Mouse (Mus musculus) embryonic facial prominence, embryonic 14.5 days (tissue): ENCODE results near the gene Prrc2a. TPM values are rescaled to one million over a fixed set of nuclear protein-coding genes. Genes with fewer than 3 reads are reported as not detected.

ENCODE experiments used
- ATAC-seq: fragments of 200-750 bp; cut with Nextera tagmentation; 2 replicates; pipeline ENCODE4 v1.8.0; 2017; ENCODE audit warnings: low read depth, moderate number of reproducible peaks, moderate TSS enrichment
- DNase-seq: peaks from one replicate; pipeline ENCODE4 v3.0.0-alpha.2; 2015; ENCODE audit warnings: low spot score
- H3K27ac ChIP-seq: fragments of 300-500 bp; sonication (generic); replicated peaks from 2 replicates; pipeline ENCODE4 v1.5.1; 2014; ENCODE audit warnings: low read depth, mild to moderate bottlenecking, low read length, moderate library complexity
- H3K27me3 ChIP-seq: fragments of 300-500 bp; sonication (generic); replicated peaks from 2 replicates; pipeline ENCODE4 v1.6.1; 2014; ENCODE audit warnings: low read length; ENCODE audit not compliant: control insufficient read depth, insufficient read depth
- H3K36me3 ChIP-seq: fragments of 300-500 bp; sonication (generic); 2 replicates; pipeline ENCODE4 v1.6.1; 2014; ENCODE audit warnings: low read length, mixed read lengths; ENCODE audit not compliant: control insufficient read depth, insufficient read depth
- H3K4me1 ChIP-seq: fragments of 300-500 bp; sonication (generic); 2 replicates; pipeline ENCODE4 v1.6.1; 2014; ENCODE audit warnings: antibody characterized with exemption, low read length; ENCODE audit not compliant: control insufficient read depth, insufficient read depth
- H3K4me2 ChIP-seq: fragments of 300-500 bp; sonication (generic); 2 replicates; pipeline ENCODE4 v1.6.1; 2014; ENCODE audit warnings: low read depth, mild to moderate bottlenecking, low read length, moderate library complexity, mixed read lengths
- H3K4me3 ChIP-seq: fragments of 300-500 bp; sonication (generic); 2 replicates; pipeline ENCODE4 v1.5.1; 2014; ENCODE audit warnings: low read depth, mild to moderate bottlenecking, low read length
- H3K9ac ChIP-seq: fragments of 300-500 bp; sonication (generic); 2 replicates; pipeline ENCODE4 v1.6.1; 2014; ENCODE audit warnings: low read depth, mild to moderate bottlenecking, low read length, moderate library complexity, mixed read lengths
- H3K9me3 ChIP-seq: fragments of 300-500 bp; sonication (generic); 2 replicates; pipeline ENCODE4 v1.6.1; 2016; ENCODE audit warnings: low read length; ENCODE audit not compliant: control insufficient read depth
- WGBS: fragments of 180-500 bp; shearing (Covaris S2); extraction: QIAGEN DNeasy Blood & Tissue Kit; methylation state at CpG from one replicate; pipeline ENCODE4 v1.1.7; 2014; 5-methylcytosine and 5-hydroxymethylcytosine counted together
- polyA plus RNA-seq: library from polyadenylated mRNA; unstranded; fragments of >200 nt; fragmentation: Nextera tagmentation; extraction: Ambion mirVana; gene quantifications from 2 replicates; pipeline ENCODE4 v1.2.1, GENCODE M21; 2014

Gene Prrc2a
- polyA plus RNA-seq, 1 experiment from 2014 or later = 151 TPM

DNA sequence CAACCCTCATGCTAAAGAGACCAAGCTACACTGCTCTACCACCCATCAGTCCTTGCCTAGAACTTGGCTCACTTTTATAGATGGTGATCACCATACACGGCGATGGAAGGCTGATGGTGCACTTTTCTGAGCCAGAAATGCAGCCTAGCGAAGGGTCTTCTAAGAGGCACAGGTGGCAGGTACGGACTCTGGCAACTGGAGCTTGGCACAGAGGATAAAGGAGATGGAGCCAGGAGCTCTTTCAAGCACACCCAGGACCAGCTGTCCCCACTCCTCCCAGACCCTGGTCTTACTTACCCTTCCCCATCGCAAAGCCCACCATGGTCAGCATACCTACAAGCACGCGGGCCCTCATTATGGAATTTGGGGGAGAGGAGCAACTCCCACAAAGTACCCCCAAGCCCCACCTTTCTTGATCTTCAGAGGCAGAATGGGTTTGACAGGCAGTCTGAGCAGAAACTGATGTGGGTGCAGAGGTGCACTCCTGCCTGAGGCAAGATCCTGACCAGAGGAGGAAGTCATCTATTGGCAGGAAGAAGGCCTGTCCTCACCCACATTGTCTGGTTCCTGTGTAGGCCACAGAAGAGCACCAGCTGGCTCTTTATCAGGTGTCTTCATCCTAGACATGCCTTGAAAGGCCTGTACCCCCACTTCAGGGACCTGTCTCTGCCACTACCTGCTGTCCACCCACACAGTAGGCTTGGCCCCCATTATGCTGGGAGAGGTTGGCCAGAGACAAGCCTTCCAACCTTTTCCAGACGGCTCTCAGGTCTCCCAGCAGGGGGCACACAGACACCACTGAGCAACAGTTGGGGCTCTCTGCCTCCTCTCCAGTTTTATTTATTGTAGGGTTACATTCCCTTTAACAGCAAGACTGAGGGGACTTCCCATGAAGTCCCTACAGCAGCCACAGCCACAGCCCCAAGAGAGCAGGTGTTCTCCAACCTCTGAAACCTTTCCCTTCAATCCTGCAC, 49.4 kb downstream of the Prrc2a start, which contains the start of gene Ly6g5b:
TSS of gene Ly6g5b (minus strand) at position 383 of the 974 bp plus-strand sequence.
- Histone ChIP-seq H3K4me2 (no peak within 1 kb of the TSS), H3K9me3 (no peaks in the 10 kb centered on the region), H3K27me3 (no peaks in the 10 kb centered on the region), H3K4me1 (peaks cover 5% of the 10 kb centered on the region), H3K27ac (no peak within 1 kb of the TSS), H3K9ac (no peak within 1 kb of the TSS), H3K36me3 (peaks cover 55% of the 10 kb centered on the region), H3K4me3 (no peak within 1 kb of the TSS)
- WGBS = 84% methylated on average over 8 of the region's 8 CpGs
- ATAC-seq = no peak
- DNase-seq = no peak

DNA sequence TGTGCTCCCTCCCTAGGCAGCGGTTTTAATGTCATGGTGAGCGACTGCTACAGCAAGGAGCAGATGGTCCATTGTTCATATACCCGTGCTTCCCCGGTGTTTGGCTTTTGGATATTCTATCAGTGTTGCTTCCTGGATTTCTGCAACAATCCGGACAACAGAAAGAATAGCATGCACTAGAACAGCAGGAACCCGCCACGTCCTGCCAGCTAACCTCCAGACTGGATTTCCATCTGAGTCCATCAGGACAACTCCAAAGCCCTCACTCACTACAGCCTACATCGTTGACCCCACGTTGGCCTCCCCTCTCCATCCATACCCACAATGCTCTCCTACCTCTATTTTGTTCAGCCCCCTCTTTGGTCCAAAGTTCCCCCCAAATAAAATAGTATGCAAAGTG, 52.9 kb downstream of the Prrc2a start:
- 75% methylated on average over 9 of the region's 9 CpGs for WGBS
- Histone ChIP-seq H3K9me3 (no peaks in the 10 kb centered on the region), H3K27me3 (no peaks in the 10 kb centered on the region), H3K4me2 (no peak overlapping the region), H3K4me3 (no peak overlapping the region), H3K9ac (no peak overlapping the region), H3K36me3 (peaks cover 26% of the 10 kb centered on the region), H3K27ac (no peak overlapping the region), H3K4me1 (no peaks in the 10 kb centered on the region)
- DNase-seq (no peak), ATAC-seq (no peak)

DNA sequence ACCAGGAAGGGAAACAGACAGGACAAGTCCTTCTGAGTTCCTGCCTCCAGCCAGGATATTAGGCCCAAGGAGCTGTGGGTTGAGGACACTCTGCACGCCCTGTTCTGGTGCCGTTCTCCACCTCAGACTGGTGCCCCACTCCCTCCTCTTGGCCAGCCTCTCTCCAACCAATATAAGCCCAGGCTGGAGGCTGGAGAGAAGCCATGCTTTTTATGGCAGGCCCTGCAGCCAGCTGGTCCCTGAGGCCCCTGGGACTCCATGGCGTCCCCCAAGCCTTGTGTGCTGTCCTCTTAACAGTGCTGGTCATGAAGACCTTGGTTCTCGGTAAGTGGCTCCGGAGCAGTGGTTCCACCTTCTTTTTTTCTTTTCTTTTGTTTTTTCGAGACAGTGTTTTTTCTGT, 56.6 kb downstream of the Prrc2a start, which contains the start of gene Ly6g5c:
TSS of gene Ly6g5c (plus strand) at position 183 of the 400 bp plus-strand sequence.
- Histone ChIP-seq H3K4me2 (no peak within 1 kb of the TSS), H3K27ac (no peak within 1 kb of the TSS), H3K36me3 (peaks cover 13% of the 10 kb centered on the region), H3K27me3 (no peaks in the 10 kb centered on the region), H3K4me3 (no peak within 1 kb of the TSS), H3K4me1 (no peaks in the 10 kb centered on the region), H3K9ac (no peak within 1 kb of the TSS), H3K9me3 (no peaks in the 10 kb centered on the region)
- 85% methylated on average over 6 of the region's 6 CpGs for WGBS
- ATAC-seq (no peak), DNase-seq (no peak)

DNA sequence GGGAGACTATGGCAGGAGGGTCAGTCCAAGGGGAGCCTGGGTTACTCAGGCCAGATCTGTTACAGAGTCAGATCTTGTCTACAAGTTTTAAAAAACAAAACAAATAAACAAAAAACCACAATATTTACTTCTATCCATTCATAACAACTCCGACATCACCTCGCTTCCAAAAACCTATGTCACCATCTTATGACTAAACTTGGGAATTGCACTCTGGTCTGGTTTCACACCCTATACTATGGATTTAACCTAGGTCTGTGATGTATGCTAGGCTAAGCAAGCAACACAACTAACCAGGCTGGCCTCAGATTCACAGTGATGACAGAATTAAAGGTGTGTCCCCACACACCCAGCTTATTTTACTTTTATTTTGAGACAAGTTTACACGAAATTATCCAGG, 58.2 kb downstream of the Prrc2a start:
- 0 out of 2 replicates have a peak overlapping the region, but pooled peaks have one; percentile 27 for H3K4me2 ChIP-seq
- no peak overlapping the region for H3K9ac ChIP-seq
- no peak overlapping the region for H3K27ac ChIP-seq
- no peaks in the 10 kb centered on the region for H3K9me3 ChIP-seq
- no peaks in the 10 kb centered on the region for H3K27me3 ChIP-seq
- ATAC-seq (no peak), DNase-seq (no peak)
- 0 out of 2 replicates have a peak overlapping the region, but pooled peaks have one; percentile 1 for H3K4me3 ChIP-seq
- no peaks in the 10 kb centered on the region for H3K4me1 ChIP-seq
- H3K36me3 ChIP-seq = peaks cover 29% of the 10 kb centered on the region
- WGBS = 57% methylated on average over 3 of the region's 3 CpGs

DNA sequence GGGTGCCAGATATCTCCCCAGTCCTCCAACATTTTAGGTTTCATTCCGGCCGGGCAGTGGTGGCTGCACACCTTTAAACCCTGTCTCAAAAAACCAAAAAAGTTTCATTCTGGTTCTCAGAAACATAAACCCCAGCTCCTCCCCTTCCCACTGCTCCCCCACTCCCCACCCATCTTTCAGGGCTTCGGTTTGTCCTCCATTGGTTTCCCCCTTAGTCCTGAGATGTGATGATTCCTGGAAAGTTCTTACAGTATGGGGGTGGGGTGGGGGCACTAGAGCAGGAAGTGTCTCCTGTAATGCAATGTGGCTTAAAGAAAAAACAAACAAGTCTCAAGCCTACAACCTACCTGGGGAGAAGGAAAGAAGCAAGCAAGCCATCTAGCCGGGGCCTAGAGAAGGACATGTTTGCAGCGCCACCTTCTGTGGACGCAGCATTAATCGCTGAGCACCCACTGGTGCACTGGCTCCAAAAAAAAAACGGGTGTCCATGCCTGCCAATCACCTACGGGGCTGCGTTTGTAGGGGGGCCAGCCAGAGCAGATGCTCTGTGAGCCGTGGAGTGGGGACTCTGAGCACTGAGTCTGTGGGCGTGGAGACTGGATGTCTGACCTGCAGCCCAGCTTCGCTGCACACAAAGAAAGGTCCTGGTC, 58.8 kb downstream of the Prrc2a start:
- H3K27me3 ChIP-seq = no peaks in the 10 kb centered on the region
- H3K9ac ChIP-seq = 0 out of 2 replicates have a peak overlapping the region, but pooled peaks have one; percentile 40
- WGBS = 22% methylated on average over 13 of the region's 13 CpGs
- ATAC-seq (0 out of 2 replicates have a peak, but pooled peaks have one; percentile 24), DNase-seq (peak; percentile 57)
- no peaks in the 10 kb centered on the region for H3K9me3 ChIP-seq
- H3K36me3 ChIP-seq = peaks cover 35% of the 10 kb centered on the region
- peak overlapping the region; percentile 27 for H3K4me2 ChIP-seq
- H3K27ac ChIP-seq = no peak overlapping the region
- 0 out of 2 replicates have a peak overlapping the region, but pooled peaks have one; percentile 1 for H3K4me3 ChIP-seq
- no peaks in the 10 kb centered on the region for H3K4me1 ChIP-seq

DNA sequence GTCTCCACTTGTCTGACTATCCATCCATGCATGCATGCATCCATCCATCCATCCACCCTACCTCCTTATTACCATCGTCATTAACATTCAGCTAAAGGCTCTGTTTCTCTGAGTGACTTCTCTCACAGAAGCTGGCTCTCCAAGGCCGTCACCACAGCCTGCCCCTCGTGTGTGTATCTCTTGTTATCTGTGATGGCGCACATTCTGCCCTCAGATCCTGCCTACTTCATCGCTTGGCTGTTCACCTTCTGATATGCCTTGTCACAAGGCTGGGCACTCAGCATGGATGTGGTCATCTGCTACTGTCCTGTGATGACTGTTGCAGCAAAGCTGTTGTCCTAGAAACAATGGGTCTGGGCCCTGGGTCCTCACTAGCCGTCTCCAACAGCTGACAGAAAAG, 59.9 kb downstream of the Prrc2a start:
- DNase-seq (no peak), ATAC-seq (no peak)
- Histone ChIP-seq H3K4me1 (no peaks in the 10 kb centered on the region), H3K27me3 (no peaks in the 10 kb centered on the region), H3K9me3 (no peaks in the 10 kb centered on the region), H3K4me3 (no peak overlapping the region), H3K4me2 (no peak overlapping the region), H3K27ac (no peak overlapping the region), H3K9ac (no peak overlapping the region), H3K36me3 (peaks cover 46% of the 10 kb centered on the region)
- 81% methylated on average over 6 of the region's 6 CpGs for WGBS

DNA sequence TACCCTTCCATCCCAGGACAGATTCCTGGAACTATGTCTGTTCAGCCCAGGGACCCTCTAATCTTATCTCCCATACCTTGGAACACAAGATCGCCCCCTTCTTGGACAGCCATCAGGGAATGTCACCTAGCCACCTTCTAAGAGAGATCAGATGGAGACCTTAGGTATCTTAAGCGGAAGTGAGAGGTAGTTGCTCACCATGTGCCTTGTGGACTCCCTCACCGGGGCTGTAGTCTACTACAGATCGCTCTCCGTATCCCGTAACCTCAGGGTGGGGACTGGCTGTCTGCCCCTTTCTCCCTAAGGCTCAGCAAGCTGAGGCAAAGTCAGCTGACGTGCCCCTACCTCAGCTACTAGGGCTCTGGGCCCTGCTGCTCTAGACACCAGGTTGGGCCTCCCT, 60.6 kb downstream of the Prrc2a start:
- Histone ChIP-seq H3K27ac (no peak overlapping the region), H3K4me1 (no peaks in the 10 kb centered on the region), H3K9me3 (no peaks in the 10 kb centered on the region), H3K27me3 (no peaks in the 10 kb centered on the region), H3K4me3 (no peak overlapping the region), H3K4me2 (no peak overlapping the region), H3K36me3 (peaks cover 53% of the 10 kb centered on the region), H3K9ac (no peak overlapping the region)
- ATAC-seq (no peak), DNase-seq (no peak)
- 89% methylated on average over 7 of the region's 7 CpGs for WGBS

DNA sequence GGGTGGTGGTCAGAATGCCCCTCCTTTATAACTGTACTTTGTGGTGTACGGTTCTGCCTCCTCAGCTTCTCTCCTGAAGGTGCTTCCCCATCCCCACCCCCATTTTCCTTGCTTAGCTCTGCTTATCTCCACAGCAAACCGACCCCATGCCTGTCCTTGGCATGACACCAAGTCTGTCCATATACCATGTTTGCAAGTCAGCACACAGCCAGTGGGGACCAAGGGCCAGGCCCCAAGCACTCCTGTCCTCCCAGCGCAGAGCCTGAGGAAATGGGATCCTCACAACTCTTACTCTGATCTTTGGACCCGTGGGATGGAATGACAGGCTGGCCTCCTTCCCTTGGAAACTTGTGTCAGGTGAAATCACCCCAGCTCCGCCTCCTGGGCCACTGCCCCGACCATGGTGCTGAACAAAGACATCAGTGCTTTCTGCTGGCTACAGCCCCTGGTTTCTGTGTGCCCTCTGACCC, 61.4 kb downstream of the Prrc2a start:
- peaks cover 61% of the 10 kb centered on the region for H3K36me3 ChIP-seq
- H3K9me3 ChIP-seq = no peaks in the 10 kb centered on the region
- H3K27me3 ChIP-seq = no peaks in the 10 kb centered on the region
- H3K4me3 ChIP-seq = no peak overlapping the region
- ATAC-seq (no peak), DNase-seq (no peak)
- no peak overlapping the region for H3K4me2 ChIP-seq
- no peak overlapping the region for H3K27ac ChIP-seq
- no peak overlapping the region for H3K9ac ChIP-seq
- no peaks in the 10 kb centered on the region for H3K4me1 ChIP-seq
- WGBS = 70% methylated on average over 6 of the region's 6 CpGs
